Mouse (Mus musculus): ENCODE measurements around the gene Ccdc50.
A peak's percentile ranks its signal among the peaks of the same experiment; 100 is the strongest.

Gene Ccdc50

DNA sequence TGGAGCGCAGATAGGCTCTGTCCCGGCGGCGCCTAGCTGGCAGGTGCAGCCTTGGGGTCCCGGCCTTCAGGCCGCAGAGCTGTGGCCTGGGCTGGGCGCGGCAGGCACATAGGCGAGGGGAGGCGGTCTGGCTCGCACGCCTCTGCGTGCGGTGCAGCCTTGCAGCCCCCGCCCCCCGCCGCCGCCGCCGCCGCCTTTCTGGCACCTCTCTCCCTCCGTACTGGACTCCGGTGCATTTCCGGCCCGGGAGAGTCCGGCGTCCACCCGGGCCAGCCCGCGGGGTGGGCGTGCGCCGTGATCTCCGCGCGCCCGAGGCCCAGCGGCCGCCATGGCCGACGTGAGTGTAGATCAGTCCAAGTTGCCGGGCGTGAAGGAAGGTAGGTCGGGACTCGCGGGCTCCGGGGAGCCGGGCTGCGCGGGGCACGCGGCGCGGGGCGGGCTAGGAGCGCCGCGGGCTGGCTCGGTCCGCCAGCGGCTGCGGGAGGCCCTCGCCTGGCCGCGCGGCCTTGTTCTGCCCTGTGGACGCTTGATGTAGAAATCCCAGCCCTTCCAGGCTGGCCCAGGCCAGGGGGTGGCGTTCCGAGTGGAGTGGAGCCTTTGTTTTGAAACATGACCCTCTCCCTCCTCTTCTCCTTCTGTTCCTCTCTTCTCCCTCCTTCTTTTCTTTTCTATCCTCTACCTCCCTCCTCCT lies at the start of gene Ccdc50:
Gene Ccdc50 (plus strand): TSS at position 109 of the 691 bp plus-strand sequence.
- DNase-seq, result peak; percentile 99

DNA sequence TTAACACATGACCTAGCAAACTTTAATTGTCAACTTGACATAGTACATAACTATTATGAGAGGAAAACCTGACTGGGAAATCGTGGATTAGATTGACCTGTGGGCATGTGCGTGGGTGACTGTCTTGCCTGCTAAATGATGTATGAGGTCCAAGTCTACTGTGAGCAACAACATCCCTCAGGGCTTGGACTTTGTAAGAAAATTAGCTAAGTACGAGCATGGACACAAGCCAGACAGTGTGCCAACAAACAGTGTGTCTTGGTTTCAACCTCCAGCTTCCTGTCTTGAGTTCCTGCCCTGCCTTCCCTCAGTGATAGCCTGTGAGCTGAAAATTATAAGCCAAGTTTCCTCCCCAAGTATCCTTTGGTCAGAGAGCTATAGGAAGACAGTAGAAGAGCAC lies 41.1 kb upstream of the Ccdc50 start:
- DNase-seq, result no peak

DNA sequence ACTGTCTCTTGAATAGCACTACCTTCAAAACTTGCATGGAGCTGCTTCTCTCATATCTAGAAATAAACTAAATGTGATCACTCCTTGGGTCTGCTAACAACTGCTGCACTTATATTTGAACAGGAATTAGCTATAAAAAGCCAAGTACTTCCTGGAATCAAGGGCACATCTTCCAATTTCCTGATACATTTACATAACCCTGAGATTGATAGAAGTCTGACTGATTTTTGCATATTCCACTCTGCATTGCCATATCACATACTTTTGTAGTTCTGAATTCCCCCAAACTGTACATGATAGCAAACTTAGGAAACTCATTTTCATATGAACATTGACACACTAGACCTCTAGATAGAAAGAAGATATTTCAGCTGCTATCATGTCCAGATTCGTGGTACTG lies 40.3 kb upstream of the Ccdc50 start:
- DNase-seq, result no peak

DNA sequence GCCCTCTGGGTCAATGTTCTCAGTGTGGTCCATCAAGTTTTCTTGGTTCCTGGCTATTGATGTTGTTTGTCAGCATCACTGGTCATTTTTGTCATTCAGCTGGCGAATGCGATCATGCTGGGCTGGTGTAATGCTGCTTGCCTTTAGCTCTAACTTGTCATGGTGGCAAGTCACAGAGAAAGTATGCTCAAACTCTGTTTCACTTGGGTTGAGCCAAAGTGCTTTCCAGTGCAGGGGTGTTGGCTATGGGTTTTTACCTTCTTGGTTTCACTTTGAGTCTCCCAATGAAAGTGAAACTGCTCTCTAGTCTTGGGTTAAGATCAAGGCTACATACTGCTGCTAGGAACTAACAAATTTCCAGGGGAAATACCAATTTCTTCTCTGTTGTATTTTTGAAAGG lies 39.4 kb upstream of the Ccdc50 start:
- DNase-seq, result no peak

DNA sequence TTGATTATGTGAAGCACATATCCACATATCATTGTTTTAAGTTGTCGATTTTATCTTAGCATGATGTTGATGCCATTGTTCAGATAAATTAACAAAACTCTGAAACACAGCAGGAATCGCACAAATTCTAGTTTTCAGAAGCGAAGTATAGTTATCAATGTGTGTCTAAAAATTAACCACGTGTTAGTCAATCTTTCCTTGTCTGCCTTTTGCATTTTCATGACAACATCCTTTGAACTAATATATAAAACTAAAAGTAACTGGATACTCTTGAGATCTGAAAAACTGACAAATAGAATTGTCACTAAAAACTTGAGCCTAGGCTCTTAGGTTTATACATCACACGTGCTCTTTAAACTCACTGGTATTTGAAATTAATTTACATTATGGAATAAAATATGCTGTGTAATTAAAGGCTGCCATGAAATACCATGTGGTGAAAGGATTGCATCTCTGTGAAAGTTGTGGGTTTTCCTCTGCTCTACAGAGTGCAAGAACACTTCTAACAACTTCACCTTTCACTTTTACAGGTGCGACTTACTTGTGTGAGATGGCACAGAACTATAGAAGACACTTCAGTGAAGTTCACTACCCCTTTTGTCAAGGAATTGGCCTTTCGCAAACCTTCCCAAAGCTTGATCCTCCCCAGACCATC lies 38.7 kb upstream of the Ccdc50 start:
- DNase-seq, result no peak

DNA sequence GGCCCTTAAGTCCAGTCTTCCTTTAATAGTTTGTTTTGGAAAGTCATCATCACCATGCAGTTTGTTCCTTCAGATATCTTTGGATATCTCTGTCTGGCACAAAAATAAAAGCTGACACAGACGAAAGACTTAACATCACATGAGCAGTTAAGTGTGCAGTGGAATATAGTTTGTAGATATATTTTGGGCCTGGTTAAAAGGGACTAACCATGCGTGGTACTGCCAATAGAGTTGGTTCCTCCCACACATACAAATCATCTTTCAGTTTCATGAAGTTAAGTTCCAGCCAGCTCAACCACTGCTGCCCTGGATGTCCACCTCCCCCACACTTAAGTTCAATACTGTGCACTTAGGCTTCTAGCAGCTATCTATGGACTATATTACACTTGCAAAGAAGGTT lies 34.2 kb upstream of the Ccdc50 start:
- no peak for DNase-seq

DNA sequence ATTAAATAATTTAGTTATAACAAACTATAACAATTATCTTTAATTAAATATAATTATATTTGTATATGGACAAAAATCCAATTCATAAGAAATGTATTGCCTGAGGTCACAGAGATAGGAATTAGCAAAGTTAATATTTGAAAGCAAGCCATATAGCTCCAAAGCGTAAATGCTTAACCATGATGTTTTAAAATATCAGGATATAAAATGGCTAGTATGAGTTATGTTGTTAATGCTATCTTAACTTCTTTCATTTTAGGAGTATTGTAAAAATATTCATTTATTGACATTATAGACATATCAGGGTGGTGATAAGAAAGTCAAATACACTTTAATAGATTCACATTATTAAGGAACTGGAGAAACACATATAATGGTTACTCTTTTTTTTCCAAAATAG lies 28.6 kb upstream of the Ccdc50 start:
- DNase-seq, result no peak

DNA sequence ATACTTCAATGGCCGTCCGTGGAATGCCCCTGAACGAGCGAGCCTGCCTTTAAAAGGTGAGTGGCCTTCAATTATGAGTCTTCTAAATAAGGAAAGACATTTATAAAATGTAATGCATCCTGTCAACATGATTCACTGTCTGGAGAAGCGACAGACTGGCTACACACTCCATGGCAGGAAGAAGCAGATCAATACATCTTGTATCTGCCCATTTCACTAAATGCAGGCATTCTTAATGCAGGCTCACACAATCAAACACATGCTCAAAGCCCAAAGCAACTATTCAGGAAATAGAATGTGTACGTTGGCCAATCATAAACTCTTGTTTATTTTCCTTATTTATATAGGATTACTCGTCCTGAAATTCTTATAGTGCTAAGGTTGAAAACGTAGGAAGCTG lies 18.5 kb upstream of the Ccdc50 start, which contains the start of gene Uts2b:
Gene Uts2b (minus strand): TSS at position 49 of the 400 bp plus-strand sequence.
- DNase-seq, result no peak

DNA sequence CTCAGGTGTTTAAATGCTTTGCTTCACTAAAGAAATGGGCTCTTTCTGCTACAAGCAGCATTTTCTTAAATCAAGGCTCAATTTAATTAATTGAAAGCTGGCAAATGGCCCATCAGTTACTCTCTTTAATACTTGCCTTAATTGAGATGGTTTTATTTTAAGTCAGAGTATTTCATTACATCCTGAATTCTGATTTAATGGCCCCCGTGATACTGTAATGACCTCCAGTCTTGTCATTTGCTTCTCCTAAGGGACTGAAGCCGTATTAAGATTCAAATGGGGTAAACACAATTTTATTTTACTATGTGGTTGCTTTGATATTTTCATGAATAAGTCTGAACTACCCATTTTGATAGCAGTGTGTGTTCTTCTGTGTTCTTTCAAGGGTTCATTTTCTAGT lies 18.0 kb upstream of the Ccdc50 start:
- no peak for DNase-seq

DNA sequence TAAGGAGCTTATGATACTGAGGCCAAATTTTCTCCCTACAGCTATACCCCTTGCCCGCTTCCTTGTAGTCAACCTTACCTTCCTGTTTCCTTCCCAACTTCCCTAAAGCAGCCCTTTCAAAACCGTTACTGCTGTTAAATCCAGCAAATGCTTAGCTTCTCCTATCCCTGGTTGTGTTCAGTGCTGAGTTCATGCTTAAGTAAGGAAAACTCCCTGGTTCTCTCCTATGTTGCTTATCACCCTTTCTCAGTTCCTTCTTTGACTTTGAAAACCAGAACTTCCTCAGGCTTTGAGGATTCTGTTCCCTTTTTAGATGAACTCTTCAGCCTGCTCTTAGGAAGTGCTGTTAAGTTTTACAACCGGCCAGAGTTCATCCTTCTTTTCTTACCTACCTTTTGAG lies 14.5 kb upstream of the Ccdc50 start:
- DNase-seq, result peak; percentile 94

DNA sequence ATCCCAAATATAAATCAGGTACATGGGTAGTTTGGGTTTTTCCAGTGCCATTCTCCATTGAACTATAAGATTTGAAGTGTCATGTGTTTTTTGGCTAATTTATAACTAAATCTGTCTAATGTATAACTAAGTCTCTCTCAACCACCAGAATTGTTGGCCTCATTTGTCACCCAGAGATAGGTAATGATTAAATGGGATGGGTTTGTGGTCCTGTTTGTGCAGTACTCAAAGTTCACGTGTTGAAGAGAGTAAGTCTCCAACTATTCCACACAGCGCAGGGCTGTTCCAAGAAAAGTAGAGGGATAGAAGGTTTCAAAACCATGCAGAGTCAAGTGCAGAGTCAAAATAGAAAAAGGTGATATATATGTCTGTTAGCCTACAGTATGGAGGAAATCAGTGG lies 13.4 kb upstream of the Ccdc50 start:
- no peak for DNase-seq

DNA sequence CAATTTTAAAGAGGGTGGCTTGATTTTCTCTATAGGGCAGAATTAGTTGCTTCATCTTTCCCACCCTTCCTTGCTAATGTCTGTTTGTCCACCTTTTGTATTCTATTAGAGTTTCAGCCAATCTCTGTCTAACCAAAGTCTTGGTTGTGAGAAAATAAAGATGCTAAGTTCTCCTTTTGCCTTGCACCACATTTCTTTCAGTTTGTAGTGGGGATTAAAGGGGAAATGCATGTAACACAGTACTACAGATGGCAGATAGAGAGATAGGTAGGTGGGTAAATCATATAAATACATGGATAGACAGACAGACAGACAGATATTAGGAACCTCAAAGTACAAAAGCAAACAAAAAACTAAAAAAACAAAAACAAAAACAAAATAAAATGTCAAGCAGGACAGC lies 12.1 kb upstream of the Ccdc50 start:
- DNase-seq, result no peak

DNA sequence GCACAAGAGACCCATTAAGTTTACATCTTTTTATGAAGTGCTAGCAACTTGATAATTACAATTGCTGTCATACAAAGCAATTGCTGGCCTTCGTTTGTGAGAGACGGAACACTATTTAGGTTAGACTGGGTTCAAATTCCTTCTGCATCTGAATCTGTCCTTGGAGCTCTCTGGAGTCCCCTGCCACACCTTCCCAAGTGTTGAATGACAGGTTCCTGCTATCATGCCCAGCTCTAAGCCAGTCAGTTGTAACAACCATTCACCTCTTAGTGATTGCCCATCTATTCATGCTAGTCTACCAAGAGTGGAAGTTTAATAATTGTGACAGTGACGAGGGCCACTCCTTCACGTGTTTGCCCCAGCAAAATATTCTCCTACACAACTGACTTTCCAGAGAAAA lies 6.5 kb upstream of the Ccdc50 start:
- no peak for DNase-seq

DNA sequence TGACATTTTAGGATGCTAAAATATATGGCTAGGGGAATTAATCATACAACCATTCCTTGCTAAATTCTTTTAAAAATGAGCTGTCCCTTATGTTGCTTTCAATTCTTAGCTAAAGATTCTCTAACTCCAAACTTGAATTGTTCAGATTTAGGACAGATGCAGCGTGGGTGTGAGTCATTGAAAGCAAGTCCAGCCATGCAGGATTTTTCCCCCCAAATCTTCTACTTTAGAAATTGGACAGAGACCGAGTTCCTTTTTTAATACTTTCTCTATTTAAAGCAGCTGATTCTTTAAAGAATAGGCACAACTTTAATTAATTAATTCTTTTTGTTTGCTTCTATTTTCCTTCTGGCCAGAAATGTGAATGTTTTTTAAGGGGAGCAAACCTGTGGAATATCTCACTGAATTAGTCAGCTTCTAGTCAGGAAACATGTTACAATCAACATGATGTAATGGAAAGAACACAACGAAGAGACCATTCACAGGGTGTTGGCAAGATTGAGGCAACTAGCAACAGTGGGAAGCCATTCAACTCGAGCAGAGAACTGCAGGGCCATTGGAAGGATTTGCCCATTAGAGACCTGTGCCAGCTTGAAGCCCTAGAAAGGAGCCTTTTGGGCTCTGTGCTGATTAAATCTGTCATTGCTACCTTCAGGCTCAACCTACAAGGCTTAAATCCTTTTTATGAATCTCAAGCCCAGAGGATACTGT lies 3.6 kb upstream of the Ccdc50 start:
- DNase-seq, result peak; percentile 91

DNA sequence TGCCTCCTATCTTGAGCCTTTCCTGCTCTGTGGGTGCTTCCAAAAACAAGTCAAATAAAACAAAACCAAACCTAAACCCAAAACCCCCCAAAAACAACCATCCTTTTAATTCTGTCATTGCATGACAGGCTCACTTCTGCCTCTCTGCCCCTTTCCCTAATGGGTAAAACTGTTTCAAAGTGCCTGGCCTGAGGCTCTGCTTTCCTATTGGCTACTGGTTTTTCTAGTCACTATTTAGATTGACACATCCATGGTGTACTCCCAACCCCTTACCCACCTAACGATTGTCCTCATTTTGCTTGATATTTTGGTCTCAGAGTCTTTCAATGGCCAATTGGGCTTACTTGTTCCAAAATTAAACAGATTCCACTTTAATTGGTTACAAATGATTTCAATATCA lies 3.0 kb upstream of the Ccdc50 start:
- DNase-seq, result no peak

DNA sequence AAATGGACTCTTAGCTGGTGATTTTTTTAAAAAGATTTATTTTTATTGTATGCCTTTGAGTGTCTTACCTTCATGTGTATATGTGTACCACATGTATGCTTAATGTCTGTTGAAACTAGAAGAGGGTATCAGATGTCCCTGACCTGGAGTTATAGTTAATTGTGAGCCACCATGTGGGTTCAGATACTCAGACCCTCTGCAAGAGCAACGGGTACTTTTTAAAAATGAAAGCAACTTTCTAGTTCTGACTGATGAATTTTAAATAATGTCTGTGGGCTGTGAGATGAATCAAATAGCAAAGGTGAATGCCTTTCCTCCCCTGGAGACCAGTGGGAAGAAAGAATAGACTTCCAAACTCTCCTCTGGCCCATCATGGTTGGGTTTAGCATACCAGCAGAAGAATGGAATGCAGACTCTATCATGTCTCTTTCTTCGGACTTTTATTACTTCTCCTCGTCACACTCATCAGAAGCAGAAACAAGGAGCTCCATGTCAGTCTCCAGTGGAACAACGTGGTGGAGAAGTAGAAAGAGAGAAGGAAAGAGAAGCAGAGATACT lies 1.7 kb upstream of the Ccdc50 start:
- DNase-seq, result no peak

DNA sequence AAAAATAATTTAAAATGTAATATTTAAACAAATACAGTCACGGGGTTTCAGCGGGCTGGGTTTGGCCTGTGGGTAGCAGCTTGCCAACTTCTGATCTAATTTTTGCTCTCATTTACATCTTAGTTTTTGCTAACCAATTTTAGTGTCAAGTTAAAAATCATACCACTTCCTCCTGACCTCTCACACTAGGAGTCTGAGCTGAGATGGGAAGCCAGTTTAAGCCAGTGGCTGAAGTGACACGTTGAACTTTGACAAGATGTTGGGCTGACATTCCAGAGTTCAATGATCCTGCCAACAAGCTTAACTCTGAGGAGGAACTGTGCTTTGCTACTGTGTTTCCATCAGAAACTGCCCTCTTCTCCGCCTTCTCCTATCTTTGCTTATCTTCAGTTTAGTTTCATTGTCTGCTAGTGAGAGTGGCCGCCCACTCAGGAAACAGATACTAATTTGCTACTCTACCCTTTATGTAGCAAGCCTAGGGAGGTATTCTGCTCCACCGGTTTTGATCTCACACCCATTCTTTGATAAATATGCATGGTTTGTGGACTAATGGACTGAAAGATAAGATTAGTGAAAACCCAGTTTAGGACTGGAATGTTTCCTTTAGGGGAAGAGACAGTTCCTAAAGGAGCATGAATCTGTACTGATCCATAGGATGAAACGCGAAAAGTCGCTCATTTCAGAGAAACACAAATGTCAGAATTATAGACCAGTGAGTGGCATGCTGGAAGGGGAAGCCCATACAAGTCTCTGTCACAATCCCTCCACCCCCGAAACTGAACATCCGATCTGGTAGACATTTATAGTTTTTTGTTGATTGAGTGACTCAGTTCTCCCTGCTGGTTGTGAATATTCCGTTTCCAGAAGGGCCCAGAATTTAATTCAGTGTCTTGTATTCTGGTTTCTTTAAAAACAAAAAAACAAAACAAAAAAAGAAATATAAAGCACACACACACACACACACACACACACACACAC lies 746 bp upstream of the Ccdc50 start:
- DNase-seq, result peak; percentile 90

DNA sequence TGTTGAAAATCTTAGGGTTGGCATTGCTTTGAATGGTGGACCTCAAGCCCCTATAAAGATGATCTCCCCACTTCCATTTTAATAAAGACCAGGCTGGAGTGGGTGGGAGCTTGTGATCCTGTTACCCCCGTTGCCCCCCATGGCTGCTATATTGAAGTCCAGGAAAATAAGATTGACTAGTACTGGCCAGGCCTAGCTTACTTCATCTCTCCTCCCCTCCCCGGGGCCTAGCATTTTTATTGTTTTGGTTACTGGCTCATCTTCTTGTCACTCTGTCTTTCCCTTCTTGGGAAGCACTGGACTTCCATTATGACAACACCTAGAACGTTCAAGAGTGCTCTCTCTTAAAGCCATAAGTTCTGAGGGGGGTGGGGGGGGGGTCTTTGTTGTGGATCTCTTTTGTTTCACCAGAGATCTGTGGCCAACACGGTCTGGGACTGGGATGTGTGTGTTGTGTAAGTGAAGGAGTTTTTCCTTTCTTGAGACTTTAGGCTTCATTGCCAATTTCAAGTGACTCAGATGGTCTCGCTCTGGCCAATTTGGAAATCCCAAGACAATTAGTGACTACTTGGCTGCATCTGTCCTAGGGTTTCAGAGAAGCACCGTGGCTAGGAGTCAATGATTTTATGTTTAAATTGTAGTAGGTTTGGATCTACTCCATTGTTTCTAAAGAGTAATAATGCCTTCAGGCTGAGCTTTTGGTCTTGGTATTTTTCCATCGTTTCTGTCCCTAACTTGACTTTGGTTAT lies 1.0 kb downstream of the Ccdc50 start:
- peak; percentile 96 for DNase-seq

DNA sequence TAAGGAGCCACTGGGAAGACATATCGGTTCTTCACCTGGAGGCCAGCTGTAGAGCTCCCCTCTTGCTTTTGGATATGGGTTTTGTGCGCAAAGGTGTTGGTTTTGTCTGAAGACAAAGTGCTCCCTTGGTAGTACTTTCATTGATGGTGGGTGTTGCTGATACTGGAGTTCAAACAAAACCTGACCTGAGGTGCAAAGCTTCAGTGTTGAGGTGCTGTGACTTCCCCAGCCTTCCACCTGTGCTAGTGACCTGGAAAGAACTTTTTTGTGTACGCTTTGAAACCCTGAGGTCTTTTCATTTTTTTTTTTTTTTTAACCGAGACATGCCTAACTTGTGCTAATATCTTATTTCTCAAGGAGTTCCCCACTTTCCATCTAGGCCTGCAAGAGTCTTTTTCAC lies 1.6 kb downstream of the Ccdc50 start:
- no peak for DNase-seq

DNA sequence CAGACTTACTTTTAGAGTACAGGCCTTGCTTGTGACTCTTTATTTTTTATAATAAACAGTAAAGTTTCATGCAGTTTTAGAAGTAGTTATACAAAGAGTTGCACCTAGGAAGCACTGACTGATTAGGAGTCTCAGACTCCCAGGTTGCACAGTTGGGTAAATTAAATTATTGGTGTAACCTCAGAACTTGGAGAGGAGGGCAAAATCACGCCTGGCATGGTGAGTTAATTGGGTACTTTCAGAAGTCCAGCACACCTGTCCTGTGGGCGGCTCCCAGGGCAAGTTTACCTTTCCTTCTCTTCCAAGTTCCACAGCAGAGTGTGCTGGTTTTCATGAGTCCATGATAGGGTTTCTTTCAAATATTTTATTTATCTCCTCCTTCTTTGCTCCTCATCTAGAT lies 3.2 kb downstream of the Ccdc50 start:
- no peak for DNase-seq

DNA sequence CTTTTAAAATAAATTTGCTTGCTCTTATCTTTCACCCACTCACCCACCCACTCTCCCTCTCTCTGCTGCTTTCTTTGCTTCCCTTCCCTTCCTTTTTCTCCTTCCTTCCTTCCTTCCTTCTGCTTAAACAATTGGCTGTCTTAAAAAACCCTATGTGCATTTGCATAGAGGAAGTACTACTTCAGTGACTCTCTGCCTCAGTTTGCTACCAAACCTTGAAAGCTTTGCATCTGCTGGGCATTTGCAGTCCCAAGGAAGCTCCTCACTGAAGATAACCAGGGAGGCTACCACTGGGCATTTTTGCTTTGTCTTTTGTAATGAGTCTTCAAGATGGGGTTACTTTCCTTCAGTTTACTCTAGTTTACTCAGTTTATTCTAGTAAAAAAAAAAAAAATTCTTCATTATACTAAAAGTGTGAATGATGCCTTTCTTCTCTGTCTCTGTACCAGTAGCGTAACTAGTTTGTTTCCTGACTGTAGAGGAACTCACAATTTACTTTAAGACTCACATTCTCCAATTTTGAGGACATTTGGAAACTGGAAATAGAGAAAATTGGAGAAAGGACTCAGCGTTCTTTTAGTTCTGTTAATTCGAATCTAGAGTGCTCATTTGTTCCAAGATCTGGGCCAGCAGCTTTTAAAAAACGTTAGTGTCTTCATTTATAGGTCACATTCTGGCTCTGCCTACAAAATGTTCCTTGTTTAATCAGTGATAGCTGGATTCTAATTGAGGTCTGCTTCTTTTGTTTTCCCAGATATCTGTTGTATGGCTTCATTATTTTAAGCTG lies 6.8 kb downstream of the Ccdc50 start:
- DNase-seq, result no peak
